Mouse (Mus musculus) bone marrow, adult 2 months (tissue): ENCODE results near the gene Shisal2a. TPM values are rescaled to one million over a fixed set of nuclear protein-coding genes. Genes with fewer than 3 reads are reported as not detected.

Source experiments
- H3K27ac ChIP-seq: fragments of 200-500 bp; 2 replicates; pipeline ENCODE4 v1.5.1; 2012; ENCODE audit warnings: low read depth, mild to moderate bottlenecking, control low read depth, inconsistent platforms, low read length; ENCODE audit not compliant: control insufficient read depth, poor library complexity, insufficient read depth
- H3K4me1 ChIP-seq: fragments of 200-500 bp; 2 replicates; pipeline ENCODE4 v1.6.1; 2011; ENCODE audit warnings: low read length; ENCODE audit not compliant: control insufficient read depth, insufficient read depth
- H3K4me3 ChIP-seq: fragments of 200-500 bp; replicated peaks from 2 replicates; pipeline ENCODE3; 2011; ENCODE audit warnings: mild to moderate bottlenecking, low read depth, low read length, control low read depth; ENCODE audit not compliant: control insufficient read depth
- CTCF ChIP-seq: fragments of 200-500 bp; IDR thresholded peaks from 2 replicates; pipeline ENCODE4 v1.5.1; 2011; ENCODE audit warnings: low read length, control low read depth; ENCODE audit not compliant: control insufficient read depth, insufficient read depth
- POLR2A ChIP-seq: fragments of 200-500 bp; IDR thresholded peaks from 2 replicates; pipeline ENCODE4 v1.6.1; 2011; ENCODE audit warnings: low read depth, mild to moderate bottlenecking, control low read depth, low read length, borderline replicate concordance; ENCODE audit not compliant: control insufficient read depth
- WGBS: fragments of 180-500 bp; shearing (Covaris S2); methylation state at CpG from one replicate; pipeline ENCODE4 v1.1.7; 2018; 5-methylcytosine and 5-hydroxymethylcytosine counted together
- polyA plus RNA-seq: library from polyadenylated mRNA; stranded (reverse); fragments of >200 nt; gene quantifications from 2 replicates; pipeline ENCODE4 v1.2.4, GENCODE M21; 2011; ENCODE audit warnings: low replicate concordance; ENCODE audit not compliant: missing spikeins, insufficient read depth, insufficient read length

Gene Shisal2a
- polyA plus RNA-seq, 1 experiment = not detected

DNA sequence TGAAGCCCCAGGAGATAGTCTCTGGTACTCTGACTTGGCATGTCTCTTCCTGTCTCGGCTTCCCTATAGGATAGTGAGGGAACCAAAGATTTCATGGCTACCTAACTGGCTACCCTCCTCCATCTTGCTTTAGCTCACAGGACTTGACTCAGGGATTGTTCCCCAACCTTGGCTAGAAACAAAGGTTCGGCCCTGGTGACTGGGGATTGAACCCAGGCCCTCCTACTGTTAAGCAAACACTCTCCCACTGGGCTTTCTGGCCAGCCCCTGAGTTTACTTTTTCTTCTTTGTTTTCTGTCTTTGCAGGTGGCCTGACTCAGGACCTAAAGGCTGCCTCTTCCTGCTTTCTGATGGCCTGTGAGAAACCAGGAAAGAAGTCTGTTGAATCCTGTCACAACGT, 45.3 kb downstream of the Shisal2a start:
- no peak overlapping the region for H3K27ac ChIP-seq
- no peak for TF ChIP-seq POLR2A
- no peak for TF ChIP-seq CTCF

GRCm38 (mm10) chr4:108336765-108337164, 46.4 kb downstream of the Shisal2a start:
- H3K4me3 ChIP-seq = no peak overlapping the region
- TF ChIP-seq CTCF = no peak
- no peak overlapping the region for H3K27ac ChIP-seq
- 85% methylated on average over 2 of the region's 2 CpGs for WGBS
- no peaks in the 10 kb centered on the region for H3K4me1 ChIP-seq

More for the DNA sequence above, 45.3 kb downstream of the Shisal2a start:
- no peak overlapping the region for H3K4me3 ChIP-seq
- no peaks in the 10 kb centered on the region for H3K4me1 ChIP-seq
- 87% methylated on average over 3 of the region's 3 CpGs for WGBS

DNA sequence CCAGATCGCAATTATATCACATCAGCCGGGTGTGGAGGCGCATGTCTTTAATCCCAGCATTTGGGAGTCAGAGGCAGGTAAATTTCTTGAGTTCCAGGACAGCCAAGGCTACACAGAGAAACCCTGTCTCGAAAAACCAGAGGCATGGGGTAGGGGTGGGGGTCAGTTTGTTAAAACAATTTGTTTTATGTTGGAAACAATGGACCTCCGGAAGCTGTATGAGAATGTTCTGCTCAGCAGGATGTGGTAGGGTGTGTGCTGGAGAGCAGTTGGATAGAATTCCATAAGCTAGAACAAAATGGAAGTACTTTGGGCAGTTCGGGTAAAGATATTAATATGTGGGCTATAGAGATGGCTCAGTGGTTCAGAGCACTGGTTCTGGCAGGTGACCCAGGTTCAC, 47.7 kb downstream of the Shisal2a start:
- Histone ChIP-seq H3K27ac (no peak overlapping the region), H3K4me3 (no peak overlapping the region), H3K4me1 (no peaks in the 10 kb centered on the region)
- 88% methylated on average over 6 of the region's 6 CpGs for WGBS
- TF ChIP-seq POLR2A (no peak), CTCF (no peak)

- 85% methylated on average over 9 of the region's 9 CpGs for WGBS
- no peak overlapping the region for H3K27ac ChIP-seq
Measured at GRCm38 (mm10) chr4:108332041-108332440, 51.1 kb downstream of the Shisal2a start.

GRCm38 (mm10) chr4:108329840-108330239, 53.3 kb downstream of the Shisal2a start:
- Histone ChIP-seq H3K27ac (no peak overlapping the region), H3K4me3 (no peak overlapping the region), H3K4me1 (no peaks in the 10 kb centered on the region)
- TF ChIP-seq POLR2A (no peak), CTCF (no peak)
- 88% methylated on average over 6 of the region's 6 CpGs for WGBS

More at GRCm38 (mm10) chr4:108332041-108332440, 51.1 kb downstream of the Shisal2a start:
- Histone ChIP-seq H3K4me3 (no peak overlapping the region), H3K4me1 (no peaks in the 10 kb centered on the region)
- TF ChIP-seq CTCF (no peak), POLR2A (no peak)

- Histone ChIP-seq H3K27ac (peak within 1 kb of the TSS; percentile 85), H3K4me3 (peak within 1 kb of the TSS; percentile 96), H3K4me1 (no peaks in the 10 kb centered on the region)
- TF ChIP-seq CTCF = 0 out of 2 replicates have a peak, but pooled peaks have one; percentile 2
- TF ChIP-seq POLR2A = peak; percentile 34; the same call in 1 of the 2 replicates
- under 1% methylated on average over 45 of the region's 45 CpGs for WGBS
Measured at GRCm38 (mm10) chr4:108327730-108328484, 55.2 kb downstream of the Shisal2a start, which contains the start of gene Coa7. TSS of gene Coa7 (plus strand) at chr4:108328140.

DNA sequence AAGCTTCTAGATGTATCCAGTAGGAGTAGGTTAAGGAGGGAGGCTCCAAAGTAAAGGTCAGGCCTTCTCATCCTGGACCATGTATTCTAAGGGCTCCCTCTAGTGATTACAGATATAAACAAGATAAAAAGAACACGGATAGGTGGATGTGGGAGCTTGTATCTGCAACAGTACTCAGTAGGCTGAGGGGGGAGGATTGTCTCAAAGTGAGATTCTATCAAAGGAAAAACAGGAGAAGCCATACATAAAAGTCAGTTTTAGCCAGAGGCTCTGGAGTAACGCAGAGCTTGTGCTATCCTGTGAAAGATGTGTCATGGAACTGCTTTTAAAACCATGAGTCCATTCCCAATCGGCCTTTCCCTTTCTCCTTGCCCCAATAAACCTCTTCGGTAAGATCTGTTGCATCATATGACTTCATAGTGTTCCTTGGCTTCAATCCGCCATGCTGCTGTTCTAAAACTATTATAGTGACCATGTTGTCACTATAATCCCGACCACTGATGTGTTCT, 56.0 kb downstream of the Shisal2a start:
- H3K4me1 ChIP-seq = no peaks in the 10 kb centered on the region
- no peak overlapping the region for H3K27ac ChIP-seq
- no peak for TF ChIP-seq POLR2A
- no peak for TF ChIP-seq CTCF
- peak overlapping the region; percentile 96 for H3K4me3 ChIP-seq
- WGBS = 23% methylated on average over 6 of the region's 6 CpGs

DNA sequence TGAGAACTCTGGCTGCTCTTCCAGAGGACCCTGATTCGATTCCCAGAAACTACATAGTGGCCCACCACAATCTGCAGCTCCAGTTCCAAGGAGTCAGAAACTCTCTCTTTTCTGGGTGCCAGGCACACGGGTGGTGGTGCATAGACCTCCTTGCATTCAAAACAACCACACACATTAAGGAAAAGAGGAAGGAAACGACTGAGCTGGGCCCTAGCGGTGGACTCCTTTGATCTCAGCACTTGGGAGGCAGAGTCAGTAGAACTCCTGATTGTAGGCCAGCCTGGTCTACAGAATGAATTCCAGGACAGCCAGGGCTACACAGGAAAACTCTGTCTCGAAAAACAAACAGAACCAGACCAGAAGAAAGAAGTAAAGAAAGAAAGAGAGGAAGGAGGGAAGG, 59.6 kb downstream of the Shisal2a start:
- H3K4me1 ChIP-seq = peaks cover 1% of the 10 kb centered on the region; the same call in 1 of the 2 replicates
- no peak overlapping the region for H3K4me3 ChIP-seq
- TF ChIP-seq CTCF (no peak), POLR2A (no peak)
- WGBS = 32% methylated on average over 5 of the region's 5 CpGs
- H3K27ac ChIP-seq = no peak overlapping the region
